Mouse (Mus musculus) MEL (cell line): ENCODE measurements around the gene Klf13.

Experiments used
- CTCF ChIP-seq, 3 experiments: IDR thresholded peaks in 2 of 3; conservative IDR thresholded peaks in 1 of 3; 2 replicates each; pipeline ENCODE4 v1.5.1; 2011 to 2012; ENCODE audit warnings: low read length in 3 of 3, low read depth in 2 of 3, mild to moderate bottlenecking in 2 of 3, improper control_type of control experiment in 1 of 3, inconsistent platforms in 1 of 3, mixed read lengths in 1 of 3, moderate library complexity in 1 of 3; ENCODE audit not compliant: control insufficient read depth in 1 of 3, insufficient read depth in 1 of 3, poor library complexity in 1 of 3, severe bottlenecking in 1 of 3
- EP300 ChIP-seq, 2 experiments: IDR thresholded peaks; 2 replicates each; pipeline ENCODE4 v1.6.1; 2011; ENCODE audit warnings: improper control_type of control experiment in 2 of 2, low read length in 2 of 2, low read depth in 1 of 2, mild to moderate bottlenecking in 1 of 2
- JUND ChIP-seq: IDR thresholded peaks from 2 replicates; pipeline ENCODE4 v1.6.1; 2011; ENCODE audit warnings: low read depth, mild to moderate bottlenecking, improper control_type of control experiment, low read length
- NELFE ChIP-seq: IDR thresholded peaks from 2 replicates; pipeline ENCODE4 v1.6.1; 2011; ENCODE audit warnings: low read depth, low read length, improper control_type of control experiment
- NRF1 ChIP-seq: IDR thresholded peaks from 2 replicates; pipeline ENCODE4 v1.6.1; 2014; ENCODE audit warnings: low read depth, mild to moderate bottlenecking, inconsistent platforms, low read length, improper control_type of control experiment, moderate library complexity; ENCODE audit not compliant: poor library complexity, insufficient read depth, severe bottlenecking
- POLR2A ChIP-seq, 2 experiments: IDR thresholded peaks; 2 replicates each; pipeline ENCODE4 v1.6.1; 2011 to 2012; ENCODE audit warnings: low read length in 2 of 2, mild to moderate bottlenecking in 2 of 2, control low read depth in 1 of 2, improper control_type of control experiment in 1 of 2, low read depth in 1 of 2, moderate library complexity in 1 of 2; ENCODE audit not compliant: control insufficient read depth in 1 of 2, insufficient read depth in 1 of 2, poor library complexity in 1 of 2
- POLR2AphosphoS2 ChIP-seq: IDR thresholded peaks from 2 replicates; pipeline ENCODE4 v1.6.1; 2011; ENCODE audit warnings: low read length, improper control_type of control experiment
- POLR2AphosphoS5 ChIP-seq: IDR thresholded peaks from 2 replicates; pipeline ENCODE4 v1.6.1; 2012; ENCODE audit warnings: low read depth, borderline replicate concordance, mild to moderate bottlenecking, inconsistent platforms, low read length, moderate library complexity, mixed read lengths
- SIN3A ChIP-seq: IDR thresholded peaks from 2 replicates; pipeline ENCODE4 v1.6.1; 2012; ENCODE audit warnings: low read length, improper control_type of control experiment, inconsistent platforms
- TAL1 ChIP-seq: IDR thresholded peaks from 2 replicates; pipeline ENCODE4 v1.6.1; 2012; ENCODE audit warnings: mild to moderate bottlenecking, inconsistent platforms, low read length, moderate library complexity, mixed read lengths
- UBTF ChIP-seq: IDR thresholded peaks from 2 replicates; pipeline ENCODE4 v1.6.1; 2012; ENCODE audit warnings: low read depth, mild to moderate bottlenecking, inconsistent platforms, low read length, improper control_type of control experiment, moderate library complexity, borderline replicate concordance; ENCODE audit not compliant: insufficient read depth
- ZKSCAN1 ChIP-seq: IDR thresholded peaks from 2 replicates; pipeline ENCODE4 v1.6.1; 2012; ENCODE audit warnings: low read depth, mild to moderate bottlenecking, inconsistent platforms, low read length, improper control_type of control experiment, moderate library complexity

- TF ChIP-seq JUND (no peak), ZKSCAN1 (no peak), CTCF (IDR thresholded peaks at IDR 0.05 in 2 of 3, conservative IDR thresholded peaks at IDR 0.05 in 1 of 3; ENCODE audit: control insufficient read depth in 1 of 3, insufficient read depth in 1 of 3, low read depth in 2 of 3, low read length in 3 of 3, poor library complexity in 1 of 3, severe bottlenecking in 1 of 3) (no peak), POLR2A (IDR thresholded peaks at IDR 0.05; ENCODE audit: control insufficient read depth in 1 of 2, insufficient read depth in 1 of 2, low read depth in 1 of 2, low read length in 2 of 2, poor library complexity in 1 of 2) (no peak), TAL1 (no peak), NRF1 (no peak), SIN3A (no peak), POLR2AphosphoS2 (no peak), NELFE (no peak), UBTF (no peak), POLR2AphosphoS5 (no peak), EP300 (IDR thresholded peaks at IDR 0.05; ENCODE audit: low read depth in 1 of 2, low read length in 2 of 2) (no peak)
Observed at GRCm38 (mm10) chr7:63963632-63964031, 24.9 kb upstream of the Klf13 start.
